Mouse (Mus musculus): ENCODE data around the gene Cars2. TPM values are rescaled to one million over a fixed set of nuclear protein-coding genes. Genes with fewer than 3 reads are reported as not detected.
"Not testable (repeated sequence)": the region's sequence is repeated elsewhere in the genome, so short reads cannot be mapped to it uniquely, and the experiment has no call there.

Cars2 gene
- total and polyA plus RNA-seq, 3 experiments: 48.0 to 82.1 (median 58.2) TPM

- no peak for DNase-seq
Observed at GRCm38 (mm10) chr8:11475397-11475796, 75.2 kb downstream of the Cars2 start.

- peak; percentile 48 for DNase-seq
Observed at GRCm38 (mm10) chr8:11473072-11473471, 77.5 kb downstream of the Cars2 start.

GRCm38 (mm10) chr8:11471309-11471708 lies 79.3 kb downstream of the Cars2 start:
- no peak for DNase-seq

- no peak for DNase-seq
Observed at GRCm38 (mm10) chr8:11470694-11471093, 79.9 kb downstream of the Cars2 start.

- DNase-seq: peak; percentile 56
Observed at GRCm38 (mm10) chr8:11469095-11469494, 81.5 kb downstream of the Cars2 start.

GRCm38 (mm10) chr8:11466528-11466927 lies 84.1 kb downstream of the Cars2 start:
- DNase-seq: not testable (repeated sequence)

- no peak for DNase-seq
Observed at GRCm38 (mm10) chr8:11465619-11466018, 85.0 kb downstream of the Cars2 start.

GRCm38 (mm10) chr8:11464707-11464964 lies 85.9 kb downstream of the Cars2 start:
- DNase-seq: no peak

Other genes with a start within 250 kb of the Cars2 start
- 100 to 1,000 TPM; 127 to 193 TPM for gene Col4a2, start 238.0 kb downstream of the Cars2 start, total RNA-seq (2021)
- 114 and 115 TPM in 2 replicates for gene Col4a2, start 238.0 kb downstream of the Cars2 start, polyA plus RNA-seq (2012; rRNA removed)
- 100 to 1,000 TPM; 260 to 455 TPM for gene Col4a1, start 238.0 kb downstream of the Cars2 start, total RNA-seq (2021)
- gene Col4a1, start 238.0 kb downstream of the Cars2 start, polyA plus RNA-seq (2012; rRNA removed): 293 and 303 TPM in 2 replicates
- gene Rab20, start 72.1 kb downstream of the Cars2 start, total RNA-seq (2021): 1 to 10 TPM; 7.9 to 9.6 TPM
- gene Rab20, start 72.1 kb downstream of the Cars2 start, polyA plus RNA-seq (2012; rRNA removed): 16.6 and 19.6 TPM in 2 replicates
- 10 to 100 TPM; 67.2 to 75.3 TPM for gene Naxd, start 53.3 kb downstream of the Cars2 start, total RNA-seq (2021)
- gene Naxd, start 53.3 kb downstream of the Cars2 start, polyA plus RNA-seq (2012; rRNA removed): 103 and 114 TPM in 2 replicates
- gene Ing1, start 4.8 kb upstream of the Cars2 start, total RNA-seq (2021): 10 to 100 TPM; 36.2 to 40.3 TPM
- gene Ing1, start 4.8 kb upstream of the Cars2 start, polyA plus RNA-seq (2012; rRNA removed): 8.8 and 9.8 TPM in 2 replicates
- gene Ankrd10, start 85.0 kb upstream of the Cars2 start, total RNA-seq (2021): 10 to 100 TPM; 36.0 to 44.7 TPM
- gene Ankrd10, start 85.0 kb upstream of the Cars2 start, polyA plus RNA-seq (2012; rRNA removed): 73.3 and 75.3 TPM in 2 replicates
- not detected for gene 1700016D06Rik, start 150.3 kb upstream of the Cars2 start, total RNA-seq (2021)
- not detected in 2 replicates for gene 1700016D06Rik, start 150.3 kb upstream of the Cars2 start, polyA plus RNA-seq (2012; rRNA removed)
- gene Arhgef7, start 176.9 kb upstream of the Cars2 start, total RNA-seq (2021): 10 to 100 TPM; 39.3 to 41.8 TPM
- 22.2 and 29.9 TPM in 2 replicates for gene Arhgef7, start 176.9 kb upstream of the Cars2 start, polyA plus RNA-seq (2012; rRNA removed)